Mouse (Mus musculus) bone marrow macrophage, adult 2 months (primary cell): Measurements from ENCODE around the gene Lrsam1.

Experiments
- CTCF ChIP-seq: IDR thresholded peaks from 2 replicates; pipeline ENCODE4 v1.5.1; 2012; ENCODE audit warnings: low read depth, mild to moderate bottlenecking, low read length, moderate library complexity
- POLR2A ChIP-seq: IDR thresholded peaks from 2 replicates; pipeline ENCODE4 v1.6.1; 2012; ENCODE audit warnings: mild to moderate bottlenecking, low read depth, low read length, borderline replicate concordance

- TF ChIP-seq CTCF (no peak), POLR2A (no peak)
These were observed 56.8 kb downstream of the Lrsam1 start for GRCm38 (mm10) chr2:32904637-32905036.
